Mouse (Mus musculus) adrenal gland, adult 10 weeks (tissue): ENCODE results near the gene Dlx1. TPM values are rescaled to one million over a fixed set of nuclear protein-coding genes. Genes with fewer than 3 reads are reported as not detected.

Experiments
- polyA plus RNA-seq: library from polyadenylated mRNA; stranded (reverse); fragments of 350-450 nt; fragmentation: Illumina TruSeq; extraction: RNeasy Lipid Tissue Mini Kit (QIAGEN cat#74804); gene quantifications from one replicate; pipeline ENCODE4 v1.2.3, GENCODE M21; 2014; ENCODE audit warnings: low read depth, low replicate concordance

The Dlx1 gene
- 0.87 TPM for polyA plus RNA-seq

DNA sequence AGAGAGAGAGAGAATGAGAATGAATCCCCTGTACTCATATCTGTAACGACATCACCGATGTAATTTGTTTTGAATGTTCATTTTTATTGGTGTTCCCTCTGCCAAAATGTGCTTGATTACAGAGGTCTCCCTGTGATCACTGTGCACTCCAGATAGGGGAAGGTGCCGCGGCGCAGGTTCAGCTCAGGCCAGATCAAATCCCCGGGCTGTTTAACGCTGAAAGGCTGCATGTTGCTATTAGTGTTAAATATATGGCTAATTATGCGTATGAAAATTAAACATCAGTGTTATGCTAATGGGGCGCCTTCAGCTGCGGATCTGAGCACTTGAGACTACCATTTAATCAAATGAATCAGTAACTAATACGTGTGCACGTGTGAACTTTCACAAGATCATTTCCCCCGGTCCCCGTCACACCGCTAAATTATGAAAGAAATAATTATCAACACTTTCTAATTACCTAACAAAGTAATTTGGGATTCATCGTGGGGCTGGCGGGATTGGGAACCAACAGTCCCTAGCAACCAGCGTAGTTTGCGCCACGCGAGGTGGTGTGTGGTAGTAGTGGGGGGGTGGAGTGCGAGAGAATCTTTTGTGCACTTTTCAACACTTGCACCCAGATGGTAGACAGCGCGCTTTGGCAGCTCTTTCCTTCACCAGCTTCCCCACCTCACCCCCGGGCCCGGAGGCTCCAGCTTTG is at the start of gene Dlx1:
TSS of gene Dlx1 (plus strand) at position 100 of the 700 bp plus-strand sequence.

GRCm38 (mm10) chr2:71546640-71547071 is 18.7 kb downstream of the Dlx1 start, which contains the start of gene Dlx2:
TSS of gene Dlx2 (minus strand) at chr2:71546754.

Other genes starting within 250 kb of the Dlx1 start
- 27.3 TPM for gene Slc25a12, start 160.4 kb upstream of the Dlx1 start, polyA plus RNA-seq
- gene Hat1, start 139.2 kb upstream of the Dlx1 start, polyA plus RNA-seq: 127 TPM
- gene Metap1d, start 74.8 kb upstream of the Dlx1 start, polyA plus RNA-seq: 21.2 TPM
- not detected for gene Dlx2, start 18.6 kb downstream of the Dlx1 start, polyA plus RNA-seq
- 270 TPM for gene Itga6, start 217.5 kb downstream of the Dlx1 start, polyA plus RNA-seq